Mouse (Mus musculus) lung, embryonic 15.5 days (tissue): ENCODE results near the gene Paqr4. TPM values are rescaled to one million over a fixed set of nuclear protein-coding genes. Genes with fewer than 3 reads are reported as not detected.

Source experiments
- ATAC-seq: fragments of 200-750 bp; cut with Nextera tagmentation; 2 replicates; pipeline ENCODE4 v1.8.0; 2017; ENCODE audit warnings: moderate number of reproducible peaks, borderline replicate concordance; ENCODE audit not compliant: low FRiP score, low TSS enrichment; ENCODE audit errors: extremely low read depth
- H3K27ac ChIP-seq: fragments of 300-500 bp; sonication (generic); 2 replicates; pipeline ENCODE4 v1.5.1; 2015; ENCODE audit warnings: moderate library complexity, mild to moderate bottlenecking, inconsistent platforms
- H3K27me3 ChIP-seq: fragments of 300-500 bp; sonication (generic); 2 replicates; pipeline ENCODE4 v1.6.1; 2015; ENCODE audit warnings: inconsistent platforms
- H3K36me3 ChIP-seq: fragments of 300-500 bp; sonication (generic); 2 replicates; pipeline ENCODE4 v1.6.1; 2015; ENCODE audit warnings: inconsistent platforms
- H3K4me1 ChIP-seq: fragments of 300-500 bp; sonication (generic); 2 replicates; pipeline ENCODE4 v1.6.1; 2015; ENCODE audit warnings: inconsistent platforms
- H3K4me2 ChIP-seq: fragments of 300-500 bp; sonication (generic); 2 replicates; pipeline ENCODE4 v1.6.1; 2015; ENCODE audit warnings: inconsistent platforms, mild to moderate bottlenecking, moderate library complexity
- H3K4me3 ChIP-seq: fragments of 300-500 bp; sonication (generic); 2 replicates; pipeline ENCODE4 v1.5.1; 2015; ENCODE audit warnings: mild to moderate bottlenecking, inconsistent platforms
- H3K9ac ChIP-seq: fragments of 300-500 bp; sonication (generic); 2 replicates; pipeline ENCODE4 v1.6.1; 2015; ENCODE audit warnings: inconsistent platforms
- H3K9me3 ChIP-seq: fragments of 300-500 bp; sonication (generic); 2 replicates; pipeline ENCODE4 v1.6.1; 2016; ENCODE audit warnings: inconsistent platforms
- WGBS: fragments of 180-500 bp; shearing (Covaris S2); methylation state at CpG from one replicate; pipeline ENCODE4 v1.1.7; 2015; 5-methylcytosine and 5-hydroxymethylcytosine counted together
- polyA plus RNA-seq: library from polyadenylated mRNA; unstranded; fragments of >200 nt; fragmentation: Nextera tagmentation; extraction: Ambion mirVana; gene quantifications from 2 replicates; pipeline ENCODE4 v1.2.1, GENCODE M21; 2015

Paqr4 gene
- polyA plus RNA-seq, 1 experiment from 2014 or later = 46.7 TPM

DNA sequence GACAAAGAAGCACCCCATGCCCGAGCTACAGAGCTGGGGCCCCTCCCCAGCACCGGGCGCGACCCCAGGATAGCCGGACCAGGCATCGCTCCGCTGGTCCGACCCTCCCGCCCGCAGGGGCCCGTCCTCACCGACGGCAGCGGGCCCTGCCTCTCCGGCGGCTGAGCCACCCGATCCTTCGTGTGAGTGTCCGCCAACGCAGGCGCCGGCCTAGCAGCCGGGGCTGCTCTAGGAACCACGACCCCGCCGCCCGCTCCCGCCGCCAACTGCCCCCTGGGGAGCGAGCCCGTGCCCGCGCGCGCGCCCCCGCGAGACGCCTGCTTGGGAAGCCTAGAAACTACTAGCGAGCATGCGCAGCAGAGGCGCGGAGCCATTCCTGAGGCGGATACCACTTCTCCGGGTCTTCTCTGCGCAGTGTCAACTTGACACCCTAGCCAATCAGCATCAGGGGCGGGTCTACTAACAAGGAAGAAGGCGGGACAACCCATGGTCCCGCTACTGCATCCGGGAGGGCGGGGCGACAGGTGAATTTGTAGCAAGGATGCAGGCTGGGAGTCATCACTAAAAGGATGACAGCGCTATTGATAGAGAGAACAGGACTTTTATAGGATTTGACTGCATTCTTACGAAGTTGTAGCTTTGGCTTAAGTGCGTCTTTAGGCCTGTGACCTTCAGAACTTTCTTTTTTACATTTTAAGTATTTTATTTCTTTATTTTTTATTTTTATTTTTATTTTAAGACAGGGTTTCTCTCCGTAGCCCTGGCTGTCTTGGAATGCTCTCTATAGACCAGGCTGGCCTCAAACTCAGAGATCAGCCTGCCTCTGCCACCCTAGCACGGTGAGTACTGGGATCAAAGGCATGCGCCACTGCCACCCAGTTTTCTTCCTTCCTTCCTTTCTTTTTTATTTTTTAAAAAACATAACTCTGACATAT, 30.9 kb upstream of the Paqr4 start, which contains the start of gene Flywch1:
TSS of gene Flywch1 (minus strand) at position 319 of the 935 bp plus-strand sequence.
- no peaks in the 10 kb centered on the region for H3K36me3 ChIP-seq

GRCm38 (mm10) chr17:23770896-23771283, 30.2 kb upstream of the Paqr4 start:
- H3K4me3 ChIP-seq = peak overlapping the region; percentile 78
- WGBS = under 1% methylated on average over 19 of the region's 19 CpGs
- H3K9me3 ChIP-seq = no peaks in the 10 kb centered on the region
- H3K4me2 ChIP-seq = peak overlapping the region; percentile 66
- no peaks in the 10 kb centered on the region for H3K27me3 ChIP-seq
- peaks cover 8% of the 10 kb centered on the region; the same call in 1 of the 2 replicates for H3K4me1 ChIP-seq
- ATAC-seq = peak; percentile 21; the same call in 1 of the 2 replicates
- H3K36me3 ChIP-seq = no peaks in the 10 kb centered on the region
- peak overlapping the region; percentile 90 for H3K9ac ChIP-seq
- peak overlapping the region; percentile 79 for H3K27ac ChIP-seq

More for the DNA sequence above, 30.9 kb upstream of the Paqr4 start, which contains the start of gene Flywch1:
- peak; percentile 98 for ATAC-seq
- WGBS = 3% methylated on average over 58 of the region's 58 CpGs
- Histone ChIP-seq H3K27me3 (no peaks in the 10 kb centered on the region), H3K9ac (peak within 1 kb of the TSS; percentile 90), H3K9me3 (no peaks in the 10 kb centered on the region), H3K4me3 (peak within 1 kb of the TSS; percentile 78), H3K4me1 (peaks cover 8% of the 10 kb centered on the region; the same call in 1 of the 2 replicates), H3K27ac (peak within 1 kb of the TSS; percentile 79), H3K4me2 (peak within 1 kb of the TSS; percentile 66)

- ATAC-seq = no peak
- Histone ChIP-seq H3K36me3 (no peaks in the 10 kb centered on the region), H3K4me2 (peak overlapping the region; percentile 66), H3K4me3 (peak overlapping the region; percentile 78), H3K4me1 (peaks cover 8% of the 10 kb centered on the region; the same call in 1 of the 2 replicates), H3K9ac (peak overlapping the region; percentile 90; the same call in 1 of the 2 replicates), H3K27me3 (no peaks in the 10 kb centered on the region), H3K27ac (no peak overlapping the region), H3K9me3 (no peaks in the 10 kb centered on the region)
- WGBS = 21% methylated on average over 2 of the region's 2 CpGs
Observed at GRCm38 (mm10) chr17:23770493-23770892, 29.8 kb upstream of the Paqr4 start.

DNA sequence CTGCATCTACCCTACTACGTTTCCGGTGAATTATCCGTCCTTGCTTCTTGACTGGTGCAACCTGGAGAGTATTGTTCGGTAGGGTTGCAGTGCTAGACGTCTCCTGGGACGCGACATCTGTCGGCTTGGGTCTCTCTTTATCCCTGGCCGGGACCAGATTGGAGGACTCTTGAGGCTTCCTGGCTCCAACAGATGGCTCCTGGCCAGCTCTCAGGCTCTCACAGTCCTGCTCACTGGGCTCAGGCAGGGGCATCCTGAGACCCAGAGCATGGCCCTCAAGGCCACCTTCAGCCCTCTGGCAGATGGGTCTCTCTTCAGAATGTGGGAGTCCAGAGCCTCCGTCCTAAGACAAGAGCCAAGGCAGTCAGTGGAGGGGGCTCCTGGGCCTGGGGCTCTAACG, 22.3 kb upstream of the Paqr4 start:
- ATAC-seq = no peak
- Histone ChIP-seq H3K4me1 (no peaks in the 10 kb centered on the region), H3K36me3 (peaks cover 38% of the 10 kb centered on the region), H3K4me2 (no peak overlapping the region), H3K9ac (no peak overlapping the region), H3K4me3 (no peak overlapping the region), H3K27ac (no peak overlapping the region), H3K27me3 (no peaks in the 10 kb centered on the region), H3K9me3 (no peaks in the 10 kb centered on the region)
- 90% methylated on average over 11 of the region's 11 CpGs for WGBS

- Histone ChIP-seq H3K4me1 (no peaks in the 10 kb centered on the region), H3K36me3 (peaks cover 55% of the 10 kb centered on the region), H3K4me2 (no peak overlapping the region), H3K27me3 (no peaks in the 10 kb centered on the region), H3K4me3 (no peak overlapping the region), H3K9me3 (no peaks in the 10 kb centered on the region), H3K27ac (no peak overlapping the region), H3K9ac (no peak overlapping the region)
- 93% methylated on average over 3 of the region's 3 CpGs for WGBS
- ATAC-seq = no peak
Observed at GRCm38 (mm10) chr17:23761155-23761554, 20.5 kb upstream of the Paqr4 start.

DNA sequence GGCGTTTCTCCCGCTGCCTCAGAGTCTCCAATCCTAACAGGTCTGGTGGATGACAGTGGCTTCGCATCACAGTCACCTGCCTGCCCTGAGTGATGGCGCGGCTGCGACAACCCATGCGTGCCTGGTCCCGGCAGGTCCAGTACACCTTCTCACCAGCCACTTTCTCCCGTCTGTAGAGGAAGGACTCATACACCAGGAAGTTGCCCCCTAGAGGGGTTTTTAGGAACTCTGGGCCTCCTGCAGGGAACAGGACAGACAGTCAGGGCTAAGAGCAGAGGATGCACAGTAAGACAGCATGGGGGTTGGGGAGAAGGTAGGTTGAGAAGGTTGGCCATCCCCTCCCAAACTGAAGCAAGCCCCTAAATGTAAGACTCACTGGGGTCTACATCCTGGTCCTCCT, 19.6 kb upstream of the Paqr4 start:
- Histone ChIP-seq H3K27ac (no peak overlapping the region), H3K36me3 (peaks cover 65% of the 10 kb centered on the region), H3K4me2 (no peak overlapping the region), H3K4me1 (no peaks in the 10 kb centered on the region), H3K27me3 (no peaks in the 10 kb centered on the region), H3K9me3 (no peaks in the 10 kb centered on the region), H3K9ac (no peak overlapping the region), H3K4me3 (no peak overlapping the region)
- WGBS = 89% methylated on average over 9 of the region's 9 CpGs
- no peak for ATAC-seq

- Histone ChIP-seq H3K4me1 (no peaks in the 10 kb centered on the region), H3K4me3 (no peak overlapping the region), H3K36me3 (peaks cover 72% of the 10 kb centered on the region), H3K4me2 (no peak overlapping the region), H3K27me3 (no peaks in the 10 kb centered on the region), H3K27ac (no peak overlapping the region), H3K9ac (no peak overlapping the region), H3K9me3 (no peaks in the 10 kb centered on the region)
- ATAC-seq = no peak
- 88% methylated on average over 8 of the region's 8 CpGs for WGBS
Observed at GRCm38 (mm10) chr17:23758801-23759200, 18.1 kb upstream of the Paqr4 start.

DNA sequence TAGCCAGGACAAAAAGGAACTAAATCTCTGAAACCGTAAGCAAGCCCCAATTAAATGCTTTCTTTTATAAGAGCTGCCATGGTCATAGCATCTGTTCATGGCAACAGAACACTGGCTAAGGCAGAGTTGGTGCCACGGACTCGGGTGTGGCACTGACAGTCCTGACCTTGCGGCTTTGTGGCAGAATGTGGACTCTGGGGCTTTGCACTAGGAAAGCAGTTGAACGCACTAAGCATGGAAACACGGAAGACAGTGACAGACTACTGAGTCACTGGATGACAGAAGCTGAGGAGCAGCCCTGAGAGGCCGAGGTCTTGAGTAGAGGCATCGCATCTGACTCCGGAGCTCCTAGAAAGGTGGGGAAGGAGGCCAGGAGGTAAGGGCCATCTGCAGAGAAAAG, 16.9 kb upstream of the Paqr4 start:
- H3K36me3 ChIP-seq = peaks cover 85% of the 10 kb centered on the region
- H3K4me2 ChIP-seq = no peak overlapping the region
- H3K9ac ChIP-seq = no peak overlapping the region
- no peak for ATAC-seq
- no peaks in the 10 kb centered on the region for H3K4me1 ChIP-seq
- H3K9me3 ChIP-seq = no peaks in the 10 kb centered on the region
- no peak overlapping the region for H3K4me3 ChIP-seq
- no peak overlapping the region for H3K27ac ChIP-seq
- no peaks in the 10 kb centered on the region for H3K27me3 ChIP-seq
- WGBS = 92% methylated on average over 9 of the region's 9 CpGs

GRCm38 (mm10) chr17:23755689-23756088, 15.0 kb upstream of the Paqr4 start:
- WGBS = 74% methylated on average over 13 of the region's 13 CpGs
- peak overlapping the region; percentile 29; the same call in 1 of the 2 replicates for H3K4me2 ChIP-seq
- H3K4me3 ChIP-seq = no peak overlapping the region
- H3K27me3 ChIP-seq = no peaks in the 10 kb centered on the region
- H3K4me1 ChIP-seq = no peaks in the 10 kb centered on the region
- no peaks in the 10 kb centered on the region for H3K9me3 ChIP-seq
- peaks cover 70% of the 10 kb centered on the region for H3K36me3 ChIP-seq
- 0 out of 2 replicates have a peak, but pooled peaks have one; percentile 27 for ATAC-seq
- no peak overlapping the region for H3K9ac ChIP-seq
- H3K27ac ChIP-seq = peak overlapping the region; percentile 16; the same call in 1 of the 2 replicates

GRCm38 (mm10) chr17:23749400-23750191, 8.9 kb upstream of the Paqr4 start:
- 80% methylated on average over 11 of the region's 11 CpGs for WGBS
- H3K4me3 ChIP-seq = peak overlapping the region; percentile 32; the same call in 1 of the 2 replicates
- H3K9ac ChIP-seq = no peak overlapping the region
- ATAC-seq = 0 out of 2 replicates have a peak, but pooled peaks have one; percentile 15
- H3K4me2 ChIP-seq = peak overlapping the region; percentile 43
- H3K27ac ChIP-seq = no peak overlapping the region
- H3K27me3 ChIP-seq = peaks cover 37% of the 10 kb centered on the region
- H3K9me3 ChIP-seq = no peaks in the 10 kb centered on the region
- H3K36me3 ChIP-seq = peaks cover 22% of the 10 kb centered on the region
- peaks cover 21% of the 10 kb centered on the region for H3K4me1 ChIP-seq

DNA sequence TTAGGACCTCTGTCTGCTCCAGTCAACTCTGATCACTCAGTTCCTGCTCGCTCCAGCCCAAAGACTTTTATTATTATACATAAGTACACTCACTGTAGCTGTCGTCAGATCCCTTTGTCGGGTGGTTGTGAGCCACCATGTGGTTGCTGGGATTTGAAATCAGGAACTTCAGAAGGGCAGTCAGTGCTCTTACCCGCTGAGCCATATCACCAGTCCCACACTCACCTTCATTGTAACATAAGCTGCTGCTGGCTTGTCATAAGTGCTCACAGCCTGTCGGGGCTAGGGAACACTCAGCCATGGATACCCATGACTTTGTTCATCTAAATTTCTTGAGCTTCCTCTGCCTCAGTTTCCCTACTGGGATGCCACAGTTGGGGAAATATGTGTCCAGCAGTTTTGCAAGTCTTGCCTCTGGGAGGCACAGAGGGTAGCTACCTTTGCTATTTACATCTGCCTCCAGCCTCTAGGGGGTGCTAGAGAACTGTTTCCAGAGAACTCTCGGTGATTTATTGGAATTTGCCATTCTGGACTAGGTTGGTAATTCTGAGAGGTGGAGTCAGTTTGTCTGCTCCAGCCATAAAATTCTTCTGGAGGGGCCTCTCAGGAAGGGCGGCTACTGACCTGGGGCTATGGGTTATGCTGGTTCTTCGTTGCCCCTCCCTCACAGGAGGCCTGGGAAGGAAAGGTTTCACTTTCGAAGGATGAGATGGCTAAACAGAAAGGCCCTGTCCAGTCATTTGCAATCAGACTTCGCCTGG, 8.1 kb upstream of the Paqr4 start:
- H3K9ac ChIP-seq = no peak overlapping the region
- no peak overlapping the region for H3K27ac ChIP-seq
- H3K4me2 ChIP-seq = peak overlapping the region; percentile 43
- H3K27me3 ChIP-seq = peaks cover 45% of the 10 kb centered on the region
- H3K4me1 ChIP-seq = peaks cover 23% of the 10 kb centered on the region
- H3K4me3 ChIP-seq = peak overlapping the region; percentile 32
- 31% methylated on average over 10 of the region's 10 CpGs for WGBS
- H3K9me3 ChIP-seq = no peaks in the 10 kb centered on the region
- H3K36me3 ChIP-seq = peaks cover 15% of the 10 kb centered on the region
- ATAC-seq = no peak
